Mouse (Mus musculus) 416B (cell line): Measurements from ENCODE around the gene Aldh1b1.

ENCODE experiments used
- DNase-seq: peaks from one replicate; pipeline ENCODE4 v3.0.0; 2011; ENCODE audit warnings: low read depth

Aldh1b1 gene

DNA sequence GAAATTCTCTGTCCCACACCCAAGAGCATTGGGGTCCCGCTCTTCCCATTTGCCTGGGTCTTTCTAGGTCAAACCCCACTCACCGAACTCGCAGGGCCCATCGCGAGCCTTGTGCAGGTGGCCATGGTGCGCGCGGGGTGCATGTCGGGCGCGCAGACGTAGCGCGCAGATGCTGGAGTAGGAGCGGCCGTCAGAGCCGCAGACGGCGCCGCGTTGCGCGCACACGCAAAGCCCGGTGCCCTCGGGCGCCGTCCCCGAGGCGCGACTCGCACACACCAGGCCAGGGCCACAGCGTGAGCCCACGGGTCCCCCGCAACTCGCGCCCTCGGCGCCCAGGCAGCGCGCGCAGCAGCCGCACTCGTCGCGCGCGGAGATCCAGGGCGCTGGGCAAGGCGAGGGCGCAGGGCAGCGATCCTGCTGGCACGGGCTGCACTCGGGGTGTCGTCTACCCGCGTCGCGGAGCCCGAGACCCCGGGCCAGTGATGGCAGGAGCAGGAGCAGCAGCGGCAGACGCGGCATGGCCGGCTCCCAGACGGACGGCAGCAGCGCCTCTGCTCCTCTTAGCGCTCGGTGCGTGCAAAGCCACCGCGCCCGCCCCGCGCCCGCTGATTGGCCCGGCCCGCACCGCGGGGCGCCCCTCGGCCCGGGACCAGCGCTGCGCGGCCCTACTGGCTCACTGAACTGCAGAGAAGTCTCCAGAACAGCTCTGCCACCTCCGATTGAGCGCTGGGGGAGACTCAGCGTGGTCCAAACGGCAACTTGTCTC, 27.6 kb downstream of the Aldh1b1 start, which contains the start of gene Igfbpl1:
Gene Igfbpl1 (minus strand): TSS at position 649 of the 766 bp plus-strand sequence.
- no peak for DNase-seq

DNA sequence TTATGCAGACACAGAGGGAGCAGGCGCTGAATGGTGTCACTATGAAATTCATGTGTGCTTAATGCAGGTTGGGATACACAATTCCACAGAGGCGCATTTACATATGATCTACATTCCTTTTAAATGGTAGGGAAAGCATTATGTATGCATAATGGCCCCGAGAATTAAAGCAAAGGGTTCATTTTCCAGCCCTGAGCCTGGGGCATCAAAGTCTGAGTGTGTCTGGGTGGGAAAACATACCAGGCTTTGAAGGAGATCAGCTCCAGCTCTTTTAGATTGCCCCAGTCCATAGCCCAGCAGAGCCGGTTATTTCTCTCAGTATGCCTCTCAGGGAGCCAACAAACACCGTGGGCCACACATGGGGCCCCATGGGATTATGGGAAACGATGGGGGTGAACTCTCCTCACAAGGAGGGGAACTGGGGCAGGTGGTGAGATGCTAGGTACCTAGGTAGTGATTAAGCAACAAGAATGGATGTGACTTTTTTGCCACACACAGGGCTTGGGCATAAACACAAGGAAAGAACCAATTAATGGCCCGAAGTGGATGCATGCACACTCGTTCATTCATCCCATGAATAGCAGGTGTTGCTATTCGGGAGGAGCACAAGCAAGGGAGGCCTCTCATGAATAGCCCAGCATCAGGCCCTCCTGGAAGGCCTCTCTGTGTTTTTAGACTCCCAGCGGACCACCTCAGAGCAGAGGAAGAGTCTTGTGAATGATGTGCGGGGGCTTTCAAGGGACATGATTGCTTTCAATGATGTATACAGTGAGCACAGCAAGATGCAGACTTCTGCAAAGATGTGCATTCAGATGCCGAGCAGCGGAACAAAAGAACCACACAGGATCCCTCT, 31.3 kb downstream of the Aldh1b1 start:
- no peak for DNase-seq

DNA sequence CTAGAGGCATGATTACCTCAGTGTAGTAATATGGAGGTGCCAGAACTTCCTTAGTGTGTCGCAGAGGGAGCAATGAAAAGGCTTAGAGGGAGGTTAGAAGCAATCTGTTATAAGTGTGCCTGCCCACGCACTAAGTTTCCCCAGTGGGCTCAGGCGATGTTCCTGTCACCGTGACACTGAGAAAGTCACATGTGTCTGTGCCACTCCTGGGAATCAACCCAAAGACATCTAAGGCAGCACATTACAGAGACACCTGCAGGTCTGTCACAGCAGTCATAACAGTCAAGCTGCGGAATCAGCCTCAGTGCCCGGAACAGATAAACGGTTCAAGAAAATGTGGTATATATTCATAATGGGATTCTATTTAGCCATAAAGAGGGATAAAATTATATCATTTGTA, 33.2 kb downstream of the Aldh1b1 start:
- no peak for DNase-seq

DNA sequence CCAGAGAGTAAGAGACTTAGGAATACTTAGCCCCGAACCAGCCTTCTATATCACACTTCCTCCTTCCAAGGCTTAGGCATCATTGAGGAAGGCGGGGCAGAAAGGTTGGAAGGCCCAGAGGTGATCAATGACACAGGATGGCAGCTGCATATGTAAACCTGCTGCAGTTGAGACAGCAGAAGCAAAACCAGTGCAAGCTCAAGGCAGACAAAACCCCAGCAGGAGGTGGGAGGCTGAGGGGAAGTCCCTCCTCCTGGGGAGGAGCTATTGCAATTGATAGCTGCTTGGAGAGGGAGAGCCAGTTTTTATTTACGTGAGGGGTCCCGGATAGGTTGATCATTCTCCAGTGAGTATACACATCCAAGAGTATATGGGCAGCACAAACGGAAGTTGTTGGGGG, 34.6 kb downstream of the Aldh1b1 start:
- DNase-seq: no peak

DNA sequence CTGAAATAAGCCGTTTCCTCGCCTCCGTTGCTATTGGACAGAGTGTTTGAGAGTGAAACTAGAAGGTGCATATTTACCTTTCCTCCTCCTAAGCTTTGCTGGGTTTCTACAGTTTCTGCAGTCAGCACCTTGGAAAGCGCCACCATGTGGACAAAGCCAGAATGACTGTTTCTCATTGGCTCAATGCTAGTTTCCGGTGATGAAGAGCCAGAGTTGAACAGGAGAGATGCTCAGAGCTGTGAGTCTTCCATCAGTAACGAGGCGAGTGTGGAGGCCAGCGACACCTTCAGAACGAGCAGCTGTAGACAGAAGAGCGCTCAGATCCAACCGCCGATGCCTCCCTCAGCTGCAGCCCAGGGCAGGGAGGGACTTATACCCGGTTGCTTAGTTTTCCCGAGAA, 45.5 kb downstream of the Aldh1b1 start:
- DNase-seq: peak; percentile 23

DNA sequence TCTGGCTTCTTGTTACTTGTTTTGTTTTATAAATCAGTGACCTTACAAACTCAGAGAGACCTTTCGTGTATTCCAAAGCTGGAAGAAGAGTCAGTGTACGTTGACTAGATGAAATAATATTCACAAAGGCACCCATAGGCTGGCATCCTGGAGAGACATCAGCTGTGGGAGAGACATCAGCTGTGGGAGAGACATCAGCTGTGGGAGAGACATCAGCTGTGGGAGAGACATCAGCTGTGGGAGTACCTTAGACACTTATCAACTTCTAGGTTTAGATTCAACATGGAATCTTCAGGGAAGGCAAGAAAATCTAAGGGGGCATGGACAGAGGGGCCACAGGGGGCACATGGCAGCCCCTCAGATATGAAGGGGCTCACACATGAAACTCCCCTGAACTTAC, 47.4 kb downstream of the Aldh1b1 start:
- no peak for DNase-seq

DNA sequence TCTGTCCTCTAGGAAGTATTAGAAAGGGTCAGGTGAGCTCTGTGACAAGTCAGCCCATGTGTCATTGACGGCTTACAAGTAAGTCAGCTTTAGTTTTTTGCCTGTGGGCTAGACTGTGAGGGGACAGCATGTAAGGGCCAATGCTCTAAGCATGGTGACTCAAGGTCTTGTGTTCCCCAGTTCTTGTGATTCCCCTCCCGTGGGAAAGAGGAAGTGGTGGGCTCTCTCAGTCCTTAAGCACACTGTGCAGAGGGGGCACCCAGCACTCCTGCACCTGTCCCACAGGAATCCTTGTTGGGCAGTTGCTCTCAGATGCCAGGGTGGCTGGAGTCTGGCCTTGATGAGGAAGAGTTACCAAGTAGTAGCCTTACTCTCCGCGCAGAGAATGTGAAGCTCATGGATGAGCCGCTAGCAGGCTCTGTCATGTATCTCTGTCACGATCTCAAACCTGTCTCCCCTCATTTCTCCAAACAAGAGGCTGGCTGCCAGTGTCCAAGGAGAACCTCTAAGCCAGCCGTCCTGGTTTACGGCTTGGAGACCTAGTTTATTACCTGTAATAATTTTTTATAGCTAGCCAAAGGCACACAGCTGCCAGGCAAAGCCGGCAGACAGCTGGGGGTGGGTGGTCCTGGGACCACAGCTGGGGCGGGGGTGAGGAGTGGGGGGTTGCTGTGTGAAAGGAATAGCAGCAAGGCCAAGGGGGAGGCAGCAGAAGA, 49.4 kb downstream of the Aldh1b1 start, which contains the start of gene Stra6l:
Gene Stra6l (plus strand): TSS at position 556 of the 716 bp plus-strand sequence.
- DNase-seq: no peak

DNA sequence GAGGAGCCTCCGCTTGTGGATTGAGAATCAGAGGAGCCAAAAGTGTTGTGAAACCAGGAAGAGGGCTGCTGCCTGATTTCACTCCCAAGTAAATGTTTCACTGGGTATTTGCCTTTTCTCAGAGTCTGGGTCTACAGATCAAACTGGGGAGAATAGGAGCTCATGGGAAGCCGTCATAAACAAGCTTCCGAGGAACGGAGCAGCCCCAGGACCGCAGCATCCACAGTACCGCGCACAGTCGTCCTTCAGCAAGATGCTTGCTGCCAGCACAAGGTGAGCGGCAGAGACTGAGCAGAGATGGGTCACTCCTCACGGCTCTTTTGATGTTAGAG, 50.0 kb downstream of the Aldh1b1 start:
- no peak for DNase-seq

DNA sequence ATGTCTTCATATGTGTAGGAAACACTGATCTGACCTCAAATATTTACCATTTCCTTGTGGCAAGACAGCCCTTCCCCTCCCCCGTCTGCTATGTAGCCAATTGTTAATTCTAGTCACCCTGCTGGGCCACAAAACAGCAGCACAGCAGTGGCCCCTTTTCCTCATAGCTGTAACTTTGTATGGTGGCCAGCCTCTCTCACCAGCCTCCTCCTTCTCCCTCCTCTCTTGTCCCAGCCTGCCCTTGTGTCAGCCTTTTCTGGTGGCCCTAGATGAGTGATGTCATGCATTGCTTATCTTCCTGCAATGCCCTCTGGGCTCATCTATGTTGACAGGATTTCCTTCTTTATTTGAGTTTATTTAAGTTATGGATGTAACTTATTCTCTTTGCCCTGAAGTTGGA, 50.6 kb downstream of the Aldh1b1 start:
- no peak for DNase-seq

DNA sequence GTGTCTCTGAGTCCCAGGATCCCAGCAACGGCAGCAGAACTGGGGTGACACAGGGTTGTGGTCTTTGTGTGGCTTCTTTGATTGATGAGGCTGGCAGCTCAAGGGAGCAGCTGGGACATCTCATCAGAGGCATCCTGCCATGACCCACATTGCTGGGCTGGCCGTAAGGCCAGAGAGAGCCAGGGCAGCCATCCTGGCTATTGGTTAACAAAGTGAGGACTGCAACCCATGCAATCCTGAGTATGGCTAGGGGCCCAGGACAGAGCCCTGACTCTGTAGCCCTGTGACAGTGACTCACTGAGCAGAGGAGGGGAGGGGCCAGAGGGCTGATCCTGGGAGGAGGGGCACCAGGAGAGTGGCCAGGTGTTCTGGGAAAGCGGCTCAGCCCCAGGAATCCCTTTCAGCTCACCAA, 52.8 kb downstream of the Aldh1b1 start:
- no peak for DNase-seq

DNA sequence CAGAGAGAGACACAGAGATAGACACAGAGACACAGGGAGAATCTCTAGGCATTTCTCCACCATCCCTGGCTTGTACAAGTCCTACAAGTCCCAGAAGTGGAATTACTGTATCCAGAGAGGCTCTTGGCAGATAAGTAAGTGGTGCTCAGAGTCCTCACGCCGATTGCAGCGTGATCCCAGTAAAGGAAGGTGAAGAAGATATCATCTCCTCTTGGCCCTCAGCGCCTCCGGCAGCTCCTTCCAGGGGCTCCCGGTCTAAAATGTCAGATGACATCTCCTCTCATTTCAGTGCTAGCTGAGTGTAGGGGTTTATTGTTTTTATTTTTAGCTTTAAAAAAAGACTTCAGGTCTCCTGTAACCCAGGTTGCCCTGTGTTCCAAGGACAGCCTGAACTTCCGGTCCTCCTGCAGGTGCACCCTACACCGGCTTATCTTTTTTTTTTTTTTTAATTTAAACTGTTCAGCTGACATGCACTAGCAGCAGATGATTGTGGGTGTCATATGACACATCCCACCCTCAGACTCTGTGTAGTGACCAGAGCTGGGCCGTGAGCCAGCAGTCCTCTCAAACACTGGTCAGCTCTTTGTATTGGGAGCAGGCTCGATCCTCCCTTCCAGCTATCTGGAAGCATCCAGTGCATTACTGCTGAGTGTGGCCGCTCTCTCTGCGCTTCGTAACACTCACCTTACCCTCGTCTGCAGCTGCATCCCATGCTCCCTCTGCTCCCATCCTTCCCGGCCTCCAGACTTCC, 54.8 kb downstream of the Aldh1b1 start:
- no peak for DNase-seq
